ENCODE assay signal across 15 mouse cellular contexts in genomic region chr13:81122238-81122637, GRCm38 (mm10).
"Had no signal": no experiment of that assay in that cellular context is flagged by ENCODE, and none has a peak within 500 bp of the region (broad histone marks: within the 10 kb centered on the region; RNA-seq: fewer than 3 reads in every experiment).

No protein-coding gene starts in this region.

- H3K9ac ChIP-seq: neural tube, embryonic 15.5 days; stomach, embryonic 15.5 days had no signal

- DNase-seq: retina, postnatal 1 day; right cerebral cortex, adult 18-20 months; right cerebral cortex, postnatal 14 days; right cerebral cortex, postnatal 25 days; right cerebral cortex, postnatal 4 days; spleen, adult 18-20 months; thymus, adult 18-20 months; thymus, adult 2 months; thymus, postnatal 14 days; thymus, postnatal 25 days; thymus, postnatal 36 days; thymus, postnatal 4 days had no signal

- H3K27ac ChIP-seq: neural tube, embryonic 15.5 days; stomach, embryonic 15.5 days; stomach, postnatal 0 days had no signal

- H3K4me2 ChIP-seq: neural tube, embryonic 15.5 days; stomach, embryonic 15.5 days had no signal

- H3K4me3 ChIP-seq: neural tube, embryonic 15.5 days; stomach, embryonic 15.5 days had no signal

- H3K27me3 ChIP-seq: neural tube, embryonic 15.5 days; stomach, embryonic 15.5 days had no signal

- H3K9me3 ChIP-seq: neural tube, embryonic 15.5 days; stomach, embryonic 15.5 days had no signal

- H3K4me1 ChIP-seq: neural tube, embryonic 15.5 days; stomach, embryonic 15.5 days had no signal

- H3K36me3 ChIP-seq: neural tube, embryonic 15.5 days; stomach, embryonic 15.5 days had no signal
